Mouse (Mus musculus): Measurements from ENCODE around the gene Tm2d3.

- no peak for TF ChIP-seq CTCF (IDR thresholded peaks at IDR 0.05; ENCODE audit: control insufficient read depth, insufficient read depth, insufficient replicate concordance, low read depth, low read length)
- no peak for TF ChIP-seq POLR2A (IDR thresholded peaks at IDR 0.05; ENCODE audit: control insufficient read depth, low read depth, low read length)
Measured at GRCm38 (mm10) chr7:65692883-65693282, 1.9 kb downstream of the Tm2d3 start.

All from testis, adult 2 months (tissue).